Mouse (Mus musculus) heart, embryonic 15.5 days (tissue): ENCODE measurements around the gene Olfr1024. TPM values are rescaled to one million over a fixed set of nuclear protein-coding genes. Genes with fewer than 3 reads are reported as not detected.

Experiments
- ATAC-seq: fragments of 200-750 bp; cut with Nextera tagmentation; replicated peaks from 2 replicates; pipeline ENCODE4 v1.8.0; 2017; ENCODE audit warnings: low read depth, moderate TSS enrichment; ENCODE audit not compliant: insufficient number of reproducible peaks, insufficient read depth, low FRiP score
- H3K27ac ChIP-seq: fragments of 300-500 bp; sonication (generic); 2 replicates; pipeline ENCODE4 v1.5.1; 2015; ENCODE audit warnings: mild to moderate bottlenecking, inconsistent platforms
- H3K27me3 ChIP-seq: fragments of 300-500 bp; sonication (generic); 2 replicates; pipeline ENCODE4 v1.6.1; 2015; ENCODE audit warnings: inconsistent platforms
- H3K36me3 ChIP-seq: fragments of 300-500 bp; sonication (generic); 2 replicates; pipeline ENCODE4 v1.6.1; 2015; ENCODE audit warnings: mild to moderate bottlenecking, inconsistent platforms
- H3K4me1 ChIP-seq: fragments of 300-500 bp; sonication (generic); replicated peaks from 2 replicates; pipeline ENCODE4 v1.6.1; 2015; ENCODE audit warnings: inconsistent platforms
- H3K4me2 ChIP-seq: fragments of 300-500 bp; sonication (generic); 2 replicates; pipeline ENCODE4 v1.6.1; 2015; ENCODE audit warnings: inconsistent platforms, mild to moderate bottlenecking, moderate library complexity
- H3K4me3 ChIP-seq: fragments of 300-500 bp; sonication (generic); 2 replicates; pipeline ENCODE4 v1.5.1; 2015; ENCODE audit warnings: mild to moderate bottlenecking, inconsistent platforms
- H3K9ac ChIP-seq: fragments of 300-500 bp; sonication (generic); 2 replicates; pipeline ENCODE4 v1.6.1; 2015; ENCODE audit warnings: mild to moderate bottlenecking, inconsistent platforms
- H3K9me3 ChIP-seq: fragments of 300-500 bp; sonication (generic); replicated peaks from 2 replicates; pipeline ENCODE4 v1.6.1; 2016; ENCODE audit warnings: inconsistent platforms
- WGBS: fragments of 180-500 bp; shearing (Covaris S2); methylation state at CpG from one replicate; pipeline ENCODE4 v1.1.7; 2015; ENCODE audit warnings: mixed read lengths; 5-methylcytosine and 5-hydroxymethylcytosine counted together
- polyA plus RNA-seq: library from polyadenylated mRNA; unstranded; fragments of >200 nt; fragmentation: Nextera tagmentation; extraction: Ambion mirVana; gene quantifications from 2 replicates; pipeline ENCODE4 v1.2.1, GENCODE M21; 2015

Olfr1024 gene
- not detected in 2 replicates for polyA plus RNA-seq

GRCm38 (mm10) chr2:85904952-85905351 is at the start of gene Olfr1024:
Olfr1024 (minus strand) TSS chr2:85905052.
- H3K27me3 ChIP-seq, result no peaks in the 10 kb centered on the region
- no peak within 1 kb of the TSS for H3K9ac ChIP-seq
- H3K36me3 ChIP-seq, result no peaks in the 10 kb centered on the region
- H3K4me1 ChIP-seq, result no peaks in the 10 kb centered on the region
- ATAC-seq, result no peak
- no peak within 1 kb of the TSS for H3K4me2 ChIP-seq
- H3K27ac ChIP-seq, result no peak within 1 kb of the TSS
- no peaks in the 10 kb centered on the region for H3K9me3 ChIP-seq
- WGBS, result 76% methylated on average over 3 of the region's 3 CpGs
- no peak within 1 kb of the TSS for H3K4me3 ChIP-seq

- WGBS, result 76% methylated on average over 1 of the region's 1 CpGs
- Histone ChIP-seq H3K4me2 (no peak within 1 kb of the TSS), H3K4me3 (no peak within 1 kb of the TSS), H3K4me1 (no peaks in the 10 kb centered on the region), H3K27me3 (no peaks in the 10 kb centered on the region), H3K9ac (no peak within 1 kb of the TSS), H3K9me3 (no peaks in the 10 kb centered on the region), H3K36me3 (no peaks in the 10 kb centered on the region), H3K27ac (no peak within 1 kb of the TSS)
- ATAC-seq, result no peak
These were observed 45.3 kb upstream of the Olfr1024 start, which contains the start of gene Olfr1028 for GRCm38 (mm10) chr2:85950137-85950536. Olfr1028 (plus strand) TSS chr2:85950437.

DNA sequence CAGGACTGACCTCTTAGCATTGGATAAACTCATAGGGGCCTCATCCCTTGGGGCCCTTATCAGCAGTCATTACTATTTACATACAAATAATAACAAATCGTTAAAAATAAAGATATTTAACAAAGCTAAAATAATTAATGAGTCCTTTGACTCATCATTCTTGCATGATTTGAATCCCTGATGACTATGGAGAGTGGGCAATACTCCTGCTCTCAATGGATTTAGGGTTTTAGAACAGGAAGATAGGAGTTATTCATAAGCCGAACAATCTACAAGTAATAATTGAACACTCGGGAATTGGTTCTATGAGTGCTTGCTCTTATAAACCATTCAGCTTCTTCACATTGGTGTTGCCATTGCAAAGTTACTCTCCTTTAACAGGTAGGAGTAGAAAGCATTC is 16.4 kb upstream of the Olfr1024 start, which contains the start of gene Olfr1026:
Olfr1026 (plus strand) TSS at position 301 of the 400 bp plus-strand sequence.
- Histone ChIP-seq H3K27me3 (no peaks in the 10 kb centered on the region), H3K27ac (no peak within 1 kb of the TSS), H3K36me3 (no peaks in the 10 kb centered on the region), H3K4me2 (no peak within 1 kb of the TSS), H3K9me3 (no peaks in the 10 kb centered on the region), H3K4me3 (no peak within 1 kb of the TSS), H3K9ac (no peak within 1 kb of the TSS), H3K4me1 (no peaks in the 10 kb centered on the region)
- no peak for ATAC-seq
- 76% methylated on average over 3 of the region's 3 CpGs for WGBS

- 50% methylated on average over 1 of the region's 1 CpGs for WGBS
- H3K4me2 ChIP-seq, result no peak within 1 kb of the TSS
- no peaks in the 10 kb centered on the region for H3K4me1 ChIP-seq
- no peak within 1 kb of the TSS for H3K9ac ChIP-seq
- no peak for ATAC-seq
- no peak within 1 kb of the TSS for H3K4me3 ChIP-seq
- H3K27me3 ChIP-seq, result no peaks in the 10 kb centered on the region
- H3K9me3 ChIP-seq, result no peaks in the 10 kb centered on the region
- no peak within 1 kb of the TSS for H3K27ac ChIP-seq
- no peaks in the 10 kb centered on the region for H3K36me3 ChIP-seq
These were observed 10.0 kb upstream of the Olfr1024 start, which contains the start of gene Olfr1025-ps1 for GRCm38 (mm10) chr2:85914893-85915292. Olfr1025-ps1 (plus strand) TSS chr2:85915193.

GRCm38 (mm10) chr2:85913197-85913596 is 8.3 kb upstream of the Olfr1024 start:
- H3K4me1 ChIP-seq, result no peaks in the 10 kb centered on the region
- H3K36me3 ChIP-seq, result no peaks in the 10 kb centered on the region
- no peak for ATAC-seq
- no peaks in the 10 kb centered on the region for H3K9me3 ChIP-seq
- H3K27ac ChIP-seq, result no peak overlapping the region
- no peak overlapping the region for H3K4me3 ChIP-seq
- H3K9ac ChIP-seq, result no peak overlapping the region
- no peak overlapping the region for H3K4me2 ChIP-seq
- H3K27me3 ChIP-seq, result no peaks in the 10 kb centered on the region

DNA sequence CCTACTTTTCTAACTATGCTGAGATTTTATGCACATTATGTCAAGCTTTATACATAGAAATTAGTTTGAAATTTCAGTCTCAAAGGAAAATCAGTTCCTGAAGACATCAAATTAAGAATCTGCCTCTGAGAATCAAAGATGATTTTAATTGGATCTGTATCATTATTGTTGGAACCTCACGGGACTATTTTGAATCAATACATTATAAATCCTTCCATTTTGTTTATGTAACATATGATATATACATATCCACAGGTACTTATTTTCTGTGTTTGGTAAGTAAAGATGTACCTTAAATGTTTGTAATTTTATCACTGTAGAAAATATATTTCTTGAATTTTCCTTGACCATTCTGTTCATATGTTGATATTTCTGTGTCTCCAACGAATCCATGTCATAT is 19.5 kb downstream of the Olfr1024 start, which contains the start of gene Olfr1023:
Olfr1023 (plus strand) TSS at position 301 of the 400 bp plus-strand sequence.
- no peaks in the 10 kb centered on the region for H3K4me1 ChIP-seq
- 55% methylated on average over 2 of the region's 2 CpGs for WGBS
- no peak within 1 kb of the TSS for H3K27ac ChIP-seq
- H3K9me3 ChIP-seq, result no peaks in the 10 kb centered on the region
- no peak within 1 kb of the TSS for H3K9ac ChIP-seq
- no peaks in the 10 kb centered on the region for H3K36me3 ChIP-seq
- H3K4me2 ChIP-seq, result no peak within 1 kb of the TSS
- H3K27me3 ChIP-seq, result no peaks in the 10 kb centered on the region
- no peak within 1 kb of the TSS for H3K4me3 ChIP-seq
- no peak for ATAC-seq

- Histone ChIP-seq H3K36me3 (no peaks in the 10 kb centered on the region), H3K9ac (no peak within 1 kb of the TSS), H3K27me3 (no peaks in the 10 kb centered on the region), H3K4me3 (no peak within 1 kb of the TSS), H3K27ac (no peak within 1 kb of the TSS), H3K9me3 (no peaks in the 10 kb centered on the region), H3K4me2 (no peak within 1 kb of the TSS), H3K4me1 (no peaks in the 10 kb centered on the region)
- ATAC-seq, result no peak
- 42% methylated on average over 2 of the region's 2 CpGs for WGBS
These were observed 36.6 kb downstream of the Olfr1024 start, which contains the start of gene Olfr1022 for GRCm38 (mm10) chr2:85868294-85868693. Olfr1022 (plus strand) TSS chr2:85868594.

Other genes starting within 250 kb of the Olfr1024 start
- gene Olfr154, start 240.6 kb downstream of the Olfr1024 start, polyA plus RNA-seq, result not detected in 2 replicates
- gene Olfr1006, start 226.3 kb downstream of the Olfr1024 start, polyA plus RNA-seq, result not detected in 2 replicates
- gene Olfr1008, start 215.6 kb downstream of the Olfr1024 start, polyA plus RNA-seq, result not detected in 2 replicates
- gene Olfr1009, start 189.6 kb downstream of the Olfr1024 start, polyA plus RNA-seq, result not detected in 2 replicates
- not detected in 2 replicates for gene Olfr1012, start 142.3 kb downstream of the Olfr1024 start, polyA plus RNA-seq
- gene Olfr1013, start 138.0 kb downstream of the Olfr1024 start, polyA plus RNA-seq, result not detected in 2 replicates
- not detected in 2 replicates for gene Olfr1014, start 132.3 kb downstream of the Olfr1024 start, polyA plus RNA-seq
- gene Olfr1015, start 123.0 kb downstream of the Olfr1024 start, polyA plus RNA-seq, result not detected in 2 replicates
- gene Olfr1016, start 102.5 kb downstream of the Olfr1024 start, polyA plus RNA-seq, result not detected in 2 replicates
- gene Olfr1018, start 86.6 kb downstream of the Olfr1024 start, polyA plus RNA-seq, result not detected in 2 replicates
- not detected in 2 replicates for gene Olfr1019, start 59.6 kb downstream of the Olfr1024 start, polyA plus RNA-seq
- gene Olfr1020, start 58.0 kb downstream of the Olfr1024 start, polyA plus RNA-seq, result not detected in 2 replicates
- not detected in 2 replicates for gene Olfr1022, start 36.5 kb downstream of the Olfr1024 start, polyA plus RNA-seq
- not detected in 2 replicates for gene Olfr1023, start 19.4 kb downstream of the Olfr1024 start, polyA plus RNA-seq
- gene Olfr1025-ps1, start 10.1 kb upstream of the Olfr1024 start, polyA plus RNA-seq, result not detected in 2 replicates
- not detected in 2 replicates for gene Olfr1026, start 16.5 kb upstream of the Olfr1024 start, polyA plus RNA-seq
- gene Olfr1028, start 45.4 kb upstream of the Olfr1024 start, polyA plus RNA-seq, result not detected in 2 replicates
- gene Olfr1029, start 68.8 kb upstream of the Olfr1024 start, polyA plus RNA-seq, result not detected in 2 replicates
- not detected in 2 replicates for gene Olfr1030, start 74.2 kb upstream of the Olfr1024 start, polyA plus RNA-seq
- not detected in 2 replicates for gene Olfr1031, start 85.3 kb upstream of the Olfr1024 start, polyA plus RNA-seq
- not detected in 2 replicates for gene Olfr1032, start 100.5 kb upstream of the Olfr1024 start, polyA plus RNA-seq
- 7.7 and 9.0 TPM in 2 replicates for gene Olfr1033, start 115.6 kb upstream of the Olfr1024 start, polyA plus RNA-seq
- gene Olfr1034, start 140.8 kb upstream of the Olfr1024 start, polyA plus RNA-seq, result 0.04 and 0.11 TPM in 2 replicates
- not detected in 2 replicates for gene Olfr1036, start 168.9 kb upstream of the Olfr1024 start, polyA plus RNA-seq
- not detected in 2 replicates for gene Olfr1037, start 182.3 kb upstream of the Olfr1024 start, polyA plus RNA-seq
- gene Olfr1039, start 230.9 kb upstream of the Olfr1024 start, polyA plus RNA-seq, result not detected in 2 replicates
- gene Olfr1040, start 241.7 kb upstream of the Olfr1024 start, polyA plus RNA-seq, result not detected in 2 replicates